Mouse (Mus musculus) MEL-GATA-1-ER (cell line): ENCODE results near the gene Igf1r.

ENCODE experiments used
- DNase-seq: peaks from one replicate; pipeline ENCODE4 v3.0.0-alpha.2; 2012; ENCODE audit warnings: low read depth; ENCODE audit errors: extremely low read depth

Gene Igf1r

DNA sequence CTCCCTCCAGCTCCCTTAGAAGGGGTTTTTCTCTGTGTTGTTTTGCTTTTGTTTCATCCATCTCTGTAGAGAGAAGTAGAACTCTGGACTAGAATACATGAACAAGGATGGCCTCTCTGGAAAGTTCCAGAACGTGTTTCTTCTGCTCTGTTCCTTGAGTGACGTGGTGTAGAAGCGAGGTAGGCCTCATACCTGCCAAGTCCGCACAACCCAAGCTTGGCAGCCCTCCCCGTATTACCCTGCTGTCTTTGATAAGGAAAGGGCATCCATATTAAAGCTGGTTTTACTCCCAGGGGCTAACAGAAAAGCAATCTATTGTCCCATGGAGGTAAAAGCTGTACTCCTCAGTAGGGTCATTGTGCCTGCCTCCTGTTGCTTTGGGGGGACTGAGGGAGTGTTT, 164.9 kb downstream of the Igf1r start:
- no peak for DNase-seq

DNA sequence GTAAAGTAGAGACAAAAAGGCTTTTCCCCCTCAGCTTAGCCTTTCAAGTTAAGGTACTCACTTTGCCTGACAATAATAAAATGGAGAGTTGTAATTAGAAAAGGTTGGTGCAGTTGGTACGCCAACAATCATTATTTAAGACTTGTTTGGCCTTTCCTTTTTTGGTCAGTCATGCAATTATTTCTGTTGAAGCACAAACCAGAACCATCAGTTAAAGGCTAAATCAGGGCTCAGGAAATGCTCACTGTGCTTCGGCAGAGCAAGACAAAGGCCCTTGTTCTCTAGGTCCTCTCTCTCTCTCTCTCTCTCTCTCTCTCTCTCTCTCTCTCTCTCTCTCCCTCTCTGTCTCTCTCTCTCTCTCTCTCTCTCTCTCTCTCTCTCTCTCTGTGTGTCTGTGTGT, 165.4 kb downstream of the Igf1r start:
- no peak for DNase-seq

DNA sequence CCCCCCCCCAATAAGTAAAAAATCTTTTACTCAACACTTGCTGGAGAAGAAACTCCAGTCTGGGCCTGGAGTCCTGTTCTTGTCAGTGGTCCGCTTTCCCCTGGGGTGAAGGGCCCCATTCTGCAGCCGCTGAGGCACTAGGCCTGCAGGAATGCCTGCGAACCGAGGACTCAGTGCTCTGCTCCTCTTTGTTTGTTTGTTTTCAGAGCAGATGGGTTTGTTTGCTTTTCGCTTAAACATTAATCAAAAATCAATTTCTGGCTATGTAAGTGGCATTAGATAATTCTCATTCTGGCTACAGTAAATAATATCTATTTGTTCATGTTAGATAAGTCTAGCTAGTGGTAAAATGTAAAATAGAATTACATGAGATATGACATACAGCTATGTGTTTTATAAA, 167.0 kb downstream of the Igf1r start:
- no peak for DNase-seq

DNA sequence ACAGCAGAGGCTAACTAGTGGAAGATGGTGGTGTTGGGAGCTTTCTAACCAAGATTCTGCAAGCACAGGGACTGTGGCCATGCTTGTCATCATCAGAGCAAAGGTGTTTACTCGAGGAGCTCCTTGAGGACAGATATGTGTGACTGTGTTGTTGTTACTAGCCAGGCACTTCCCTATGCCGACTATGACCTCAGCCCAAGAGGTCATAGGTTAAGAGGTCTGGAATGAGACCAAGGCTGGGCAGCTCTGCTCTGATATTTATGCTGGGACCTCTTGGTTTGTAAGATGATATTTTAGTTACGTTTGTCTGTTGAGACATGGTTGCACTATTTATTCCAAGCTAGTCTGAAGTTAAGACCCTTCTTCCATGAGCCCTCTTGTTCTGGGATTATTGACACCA, 169.8 kb downstream of the Igf1r start:
- DNase-seq, result no peak

DNA sequence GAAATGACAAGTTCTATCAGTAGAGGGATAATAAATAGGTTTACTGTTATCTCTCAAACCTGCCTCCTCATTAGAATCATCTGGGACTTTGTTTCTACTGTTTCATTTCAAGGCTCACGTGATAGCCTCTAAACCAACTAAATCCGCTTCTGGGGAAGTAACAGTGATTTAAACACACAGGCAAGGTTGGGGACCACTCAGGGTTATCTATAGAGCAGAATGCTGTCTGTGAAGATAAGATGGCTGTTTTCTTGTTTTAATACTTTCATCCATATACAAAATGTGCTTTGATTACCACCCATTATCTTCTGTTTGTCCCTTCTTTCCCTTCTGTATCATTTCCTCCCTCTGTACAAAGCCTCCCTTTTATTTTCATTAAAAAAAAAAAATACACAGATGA, 172.7 kb downstream of the Igf1r start:
- no peak for DNase-seq

DNA sequence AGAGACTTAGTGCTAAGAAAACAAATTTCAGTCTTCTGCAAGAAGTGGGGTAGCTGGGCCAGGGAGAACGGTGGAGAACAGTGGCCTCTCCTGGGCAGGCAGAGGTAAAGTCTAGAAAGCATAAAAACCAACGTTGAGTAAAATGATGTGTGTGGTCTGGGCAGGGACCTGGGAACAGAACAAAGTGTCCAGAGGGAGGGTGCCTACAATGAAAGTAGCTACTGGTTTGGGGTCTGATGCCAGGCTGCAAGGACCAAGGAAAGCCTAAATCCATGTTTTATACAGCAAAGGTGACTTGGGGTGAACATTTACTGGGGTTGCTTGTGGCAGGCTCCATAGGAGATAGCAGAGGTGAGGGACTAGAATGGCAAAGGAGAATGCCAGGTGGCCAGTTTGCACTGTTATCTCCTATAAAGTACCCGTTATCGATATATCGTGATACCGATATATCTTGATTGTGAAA, 175.2 kb downstream of the Igf1r start:
- DNase-seq, result peak; percentile 23

DNA sequence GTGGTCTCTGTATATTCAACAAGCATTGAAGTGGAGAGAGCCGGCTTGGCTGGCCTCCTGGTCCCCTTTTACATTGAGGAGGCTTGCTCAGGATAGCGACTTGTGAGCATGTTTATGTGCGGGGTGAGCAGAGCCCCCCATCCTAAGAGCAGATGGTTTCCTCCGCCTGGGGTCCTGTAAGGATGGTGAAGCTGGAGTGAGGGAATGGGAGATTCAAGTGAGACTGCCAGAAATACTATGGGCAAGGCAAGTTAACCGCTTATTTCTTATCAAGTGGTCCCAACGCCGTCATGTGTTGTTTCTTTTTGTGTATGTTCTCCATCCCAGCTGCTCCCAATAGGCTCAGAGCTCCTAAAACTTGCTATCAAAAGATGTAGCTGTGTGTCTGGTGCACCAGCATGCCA, 175.6 kb downstream of the Igf1r start:
- peak; percentile 26 for DNase-seq

DNA sequence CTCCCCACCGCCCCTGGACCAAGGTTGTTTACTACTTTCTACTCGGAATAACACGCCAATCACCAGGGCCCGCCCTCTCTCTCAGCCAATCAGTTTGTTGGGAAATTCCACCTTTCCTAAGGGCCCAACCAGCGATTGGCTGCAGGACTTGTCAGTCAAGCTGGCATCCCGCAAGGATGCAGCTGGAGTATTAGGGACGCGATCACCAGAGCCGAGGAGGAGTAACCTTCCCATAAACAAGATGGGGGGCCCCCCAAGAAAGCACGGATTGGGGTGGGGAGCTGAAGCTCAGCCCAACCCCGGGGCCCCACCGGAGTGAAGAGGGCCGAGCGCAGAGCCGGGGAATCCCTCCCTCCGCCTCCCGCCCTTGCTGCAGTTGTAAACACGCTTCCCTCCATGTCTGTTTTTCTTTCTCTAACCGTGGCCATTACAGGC, 176.5 kb downstream of the Igf1r start:
- peak; percentile 94 for DNase-seq

DNA sequence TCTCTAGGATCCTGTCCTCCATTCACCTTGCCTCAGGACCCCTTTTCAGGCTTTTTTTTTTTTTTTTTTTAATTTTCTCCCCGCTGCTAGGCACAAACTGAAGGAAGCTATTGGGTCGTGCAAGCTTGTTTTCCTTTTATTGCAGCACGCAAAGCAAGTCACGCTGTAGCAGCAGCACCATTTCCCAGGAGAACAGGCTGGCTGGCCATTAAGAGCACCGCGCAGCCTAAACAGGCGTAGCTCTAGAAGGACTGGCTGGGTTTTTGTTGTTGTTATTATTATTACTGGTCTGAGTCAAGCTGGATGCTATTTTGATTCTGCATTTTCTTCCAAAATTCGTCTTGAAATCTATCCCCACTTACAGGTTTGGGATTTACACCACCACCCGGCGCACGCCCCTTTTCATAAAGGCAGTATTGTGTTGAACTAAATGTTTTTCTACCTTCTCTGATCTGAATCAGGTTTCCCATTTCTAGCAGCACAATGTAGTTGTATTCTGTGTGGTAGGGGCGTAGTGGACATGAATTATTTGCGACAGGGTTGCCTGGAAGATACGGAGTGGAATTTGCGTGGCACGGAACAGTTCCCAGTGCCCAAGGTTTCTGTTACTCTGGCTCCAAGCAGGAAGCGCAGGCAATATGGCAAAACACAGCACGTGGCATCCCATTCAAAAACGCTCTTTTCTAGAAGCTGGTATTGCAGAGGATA, 177.1 kb downstream of the Igf1r start:
- DNase-seq, result peak; percentile 33

DNA sequence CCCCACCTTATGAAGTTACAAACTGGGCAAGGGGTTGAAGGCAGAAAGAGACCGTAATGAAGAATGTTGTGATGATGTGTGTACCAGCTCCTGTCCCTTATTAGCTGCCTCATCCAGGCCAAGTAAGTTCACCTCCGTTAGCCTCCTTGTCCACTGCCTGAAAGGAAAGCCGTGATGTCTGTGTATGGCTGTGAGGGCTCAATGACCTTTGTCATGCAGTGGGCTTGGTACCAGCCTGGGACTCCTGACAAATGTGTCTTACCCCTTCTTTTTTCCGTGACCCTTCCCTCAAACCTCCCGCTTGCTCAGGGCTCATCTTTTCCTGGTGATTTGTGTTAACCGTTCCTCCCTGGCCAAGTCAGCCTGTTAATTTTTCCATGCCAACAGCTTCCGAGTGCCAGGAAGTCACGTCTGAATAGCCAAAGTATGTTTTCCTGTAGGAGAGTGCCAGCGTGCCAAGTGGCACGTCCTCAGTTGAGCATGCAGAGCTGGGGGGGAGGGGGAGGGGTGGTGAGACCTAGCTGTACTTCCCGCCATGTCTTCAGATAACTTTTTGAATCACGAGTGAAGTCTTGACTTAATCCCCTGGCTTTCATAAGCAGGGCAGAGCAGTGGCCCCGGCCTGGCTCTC, 178.4 kb downstream of the Igf1r start:
- DNase-seq, result no peak

DNA sequence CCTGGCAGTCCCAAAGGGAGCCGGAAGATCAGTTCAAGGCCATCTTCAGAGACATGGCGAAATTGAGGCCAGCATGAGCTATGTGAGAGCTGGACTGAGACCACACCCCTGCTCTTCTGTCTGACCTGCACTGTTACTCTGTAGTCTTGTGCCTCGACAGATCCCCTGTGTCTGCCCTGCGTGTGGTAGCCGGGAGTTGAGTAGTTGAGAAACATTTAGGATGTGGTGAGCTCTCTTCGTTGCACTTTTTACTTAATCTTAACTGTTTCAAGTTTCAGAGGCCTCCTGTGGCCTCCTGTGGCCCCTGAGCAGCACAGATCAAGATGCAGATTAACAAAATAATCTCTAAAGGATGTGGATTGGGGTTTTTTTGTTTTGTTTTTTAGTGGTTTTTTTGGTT, 181.1 kb downstream of the Igf1r start:
- DNase-seq, result no peak

DNA sequence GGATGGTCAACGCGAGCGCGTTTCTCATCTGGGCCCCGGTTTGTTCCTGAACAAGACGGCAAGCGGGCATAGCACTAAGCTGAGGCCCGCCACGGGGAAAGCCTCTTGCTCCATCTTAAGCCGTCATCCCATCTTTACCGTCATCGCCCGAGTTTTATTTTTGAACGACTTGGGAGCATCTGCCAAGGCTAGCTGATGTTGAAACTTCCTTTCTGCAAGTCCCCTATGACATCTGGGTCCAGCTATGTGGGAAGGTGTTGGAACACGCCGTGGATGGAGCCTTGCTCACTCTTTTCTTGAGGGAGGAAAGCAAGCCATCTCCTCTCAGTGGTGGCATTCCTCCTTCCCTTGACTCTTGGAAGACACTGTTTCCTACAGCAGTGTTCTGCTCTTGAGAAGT, 182.3 kb downstream of the Igf1r start:
- DNase-seq, result no peak

DNA sequence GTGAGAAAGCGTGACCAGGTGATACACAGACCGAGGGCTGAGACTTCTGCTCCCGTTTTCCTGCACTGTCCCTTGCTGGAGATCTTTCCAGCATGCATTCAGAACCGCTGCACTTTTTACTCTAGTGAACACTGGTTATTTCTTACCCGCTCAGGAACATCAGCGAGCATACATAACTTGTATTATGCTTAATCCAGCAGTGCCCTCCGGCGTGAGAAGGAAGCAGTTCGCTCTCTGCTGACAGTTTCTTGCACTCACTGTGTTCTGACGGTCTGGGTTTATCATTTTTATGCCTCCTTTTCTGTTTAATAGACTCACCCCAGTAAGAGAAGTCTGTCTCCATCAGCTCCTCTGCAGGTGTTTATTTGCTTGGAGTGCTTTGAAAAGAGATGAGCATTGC, 183.4 kb downstream of the Igf1r start:
- DNase-seq, result no peak

DNA sequence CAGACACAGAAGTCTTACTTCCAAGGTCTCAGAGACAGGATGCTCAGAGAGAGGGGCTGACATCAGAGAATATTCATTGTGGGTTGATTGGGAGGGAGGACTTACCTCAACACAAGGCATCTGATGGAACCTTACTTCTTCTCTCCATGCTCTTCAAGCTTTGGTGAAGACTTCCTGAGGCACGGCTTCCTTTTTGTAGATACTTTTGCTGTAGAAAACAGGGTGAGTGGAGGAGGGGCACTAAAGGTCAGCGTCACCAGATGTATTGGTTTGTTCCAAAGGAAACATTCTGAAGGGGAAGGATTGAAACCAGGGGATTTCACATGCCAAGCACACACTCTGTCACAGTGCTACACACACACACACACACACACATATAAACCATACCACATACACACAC, 186.8 kb downstream of the Igf1r start:
- DNase-seq, result no peak

DNA sequence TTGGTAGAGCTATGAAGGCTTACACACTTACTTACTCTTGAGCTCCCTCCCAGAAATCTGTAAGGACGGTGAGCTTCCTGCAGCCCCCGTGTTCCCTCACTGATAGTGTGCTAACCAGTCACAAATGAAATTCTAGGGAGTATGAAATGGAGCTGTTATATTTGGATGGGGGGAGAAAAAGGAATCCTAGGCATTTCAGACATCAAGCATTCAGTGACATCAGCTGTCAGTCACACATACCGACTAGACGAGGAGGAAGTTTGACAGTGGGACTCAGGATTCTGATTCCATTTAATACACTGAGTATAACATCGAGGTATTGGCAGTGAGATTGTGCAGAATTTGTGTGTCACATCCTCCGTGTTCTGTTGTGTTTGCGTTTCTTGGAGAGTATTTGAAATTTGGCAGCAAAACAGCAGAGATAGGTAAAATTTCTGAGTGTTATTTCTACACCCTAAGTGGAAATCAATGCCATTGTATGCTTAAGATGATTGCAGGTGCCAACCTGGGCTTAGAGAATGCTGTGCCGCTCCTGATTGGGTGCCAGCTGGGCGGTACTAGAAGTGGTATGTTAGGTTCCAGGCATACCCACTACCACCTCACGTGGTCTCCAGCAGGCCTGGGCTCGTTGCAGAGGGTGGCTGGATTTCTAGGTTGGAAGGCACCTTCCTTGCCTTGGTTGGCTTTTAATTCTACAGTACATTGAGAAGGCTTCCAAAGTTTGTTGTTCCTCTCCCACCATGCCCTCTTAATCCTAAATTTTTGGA, 187.6 kb downstream of the Igf1r start:
- no peak for DNase-seq

DNA sequence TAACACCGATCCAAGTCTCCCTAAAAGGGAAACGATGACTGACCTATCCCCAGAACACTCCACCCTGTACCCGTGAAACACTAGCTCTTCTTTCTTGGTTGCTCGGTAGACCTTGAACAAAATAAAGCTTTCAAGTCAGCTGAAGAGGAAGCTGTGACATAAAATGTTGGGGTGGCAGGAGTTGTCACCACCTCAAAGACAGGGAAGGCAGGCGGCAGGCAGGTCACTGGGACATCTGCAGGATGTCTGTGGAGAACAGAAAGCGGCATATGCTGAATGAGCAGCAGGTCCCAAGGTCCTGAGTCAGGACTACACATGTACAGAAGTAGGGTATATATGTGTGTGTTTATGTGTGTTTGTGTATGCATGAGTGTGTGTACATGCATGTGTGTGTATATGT, 191.6 kb downstream of the Igf1r start:
- no peak for DNase-seq

DNA sequence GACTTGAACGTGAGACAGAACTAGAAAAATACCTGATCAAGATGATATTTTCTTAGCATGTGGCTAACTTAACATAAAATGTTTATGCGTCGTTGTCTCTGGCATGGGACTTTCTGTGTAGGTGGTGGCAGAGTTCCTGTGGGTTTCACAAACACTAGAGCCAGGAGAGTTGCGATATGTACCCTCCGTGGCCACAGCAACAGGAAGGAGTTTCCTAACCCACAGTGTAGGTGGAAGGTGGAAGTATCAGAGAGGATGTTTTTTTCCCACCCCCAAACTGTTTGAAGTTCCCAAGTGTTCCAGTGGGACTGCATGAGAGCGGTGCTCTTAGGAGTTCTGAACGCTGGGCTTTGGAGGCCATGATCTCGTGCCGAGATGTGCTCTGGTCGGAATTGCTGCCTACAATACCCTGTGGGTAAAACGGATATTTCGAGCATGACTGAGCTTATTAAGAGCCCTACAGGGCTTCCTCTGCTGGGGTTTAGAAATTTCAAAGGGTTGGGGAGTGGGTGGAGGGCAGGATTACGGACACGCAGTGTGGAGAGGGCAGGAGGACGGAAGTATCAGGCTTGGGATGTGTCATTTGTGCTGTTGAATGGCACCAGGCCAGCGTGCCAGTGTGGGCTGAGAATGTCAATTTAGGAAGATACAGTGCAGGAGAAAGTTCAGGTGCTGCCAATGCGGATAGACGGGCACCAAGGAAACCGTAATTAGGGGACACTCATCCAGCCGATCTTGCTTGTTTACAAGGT, 195.8 kb downstream of the Igf1r start:
- no peak for DNase-seq

DNA sequence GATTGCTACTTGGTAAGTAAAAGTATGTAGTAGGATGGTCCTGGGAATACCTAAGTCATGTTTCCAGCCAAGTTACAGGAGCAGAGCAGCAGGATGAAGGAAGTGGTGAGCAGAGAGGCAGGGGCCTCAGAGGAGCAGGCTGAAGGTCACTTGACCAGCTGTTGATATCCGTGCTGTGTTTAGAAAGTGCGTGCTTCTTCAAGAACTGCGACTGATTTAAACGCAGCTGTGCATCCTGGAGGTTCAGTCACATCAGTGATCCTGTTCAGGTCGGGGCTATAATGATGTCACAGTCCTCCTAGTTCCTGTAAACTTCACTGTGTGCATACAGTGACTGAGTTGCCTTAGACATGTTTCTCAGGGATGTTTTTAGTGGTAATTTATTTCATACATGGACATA, 199.3 kb downstream of the Igf1r start:
- no peak for DNase-seq

DNA sequence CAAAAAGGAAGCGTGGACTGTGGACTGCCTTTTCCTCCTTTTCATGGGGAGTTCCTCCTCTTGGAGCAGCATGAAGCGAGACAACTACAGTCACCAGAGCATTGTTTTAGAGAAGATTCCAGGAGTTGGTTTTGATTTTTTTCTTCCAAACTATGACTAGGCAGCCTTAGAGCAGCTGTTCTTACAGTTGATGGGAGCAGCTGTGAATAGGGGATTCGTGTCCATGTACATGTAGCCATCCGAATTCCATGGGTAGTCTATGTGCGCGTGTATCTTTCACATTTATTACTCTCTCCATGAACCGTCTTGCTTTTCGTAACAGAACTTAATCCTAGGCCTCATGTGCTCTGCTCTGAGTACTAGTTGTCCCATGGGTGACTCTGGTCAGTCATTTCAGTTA, 199.8 kb downstream of the Igf1r start:
- DNase-seq, result no peak

DNA sequence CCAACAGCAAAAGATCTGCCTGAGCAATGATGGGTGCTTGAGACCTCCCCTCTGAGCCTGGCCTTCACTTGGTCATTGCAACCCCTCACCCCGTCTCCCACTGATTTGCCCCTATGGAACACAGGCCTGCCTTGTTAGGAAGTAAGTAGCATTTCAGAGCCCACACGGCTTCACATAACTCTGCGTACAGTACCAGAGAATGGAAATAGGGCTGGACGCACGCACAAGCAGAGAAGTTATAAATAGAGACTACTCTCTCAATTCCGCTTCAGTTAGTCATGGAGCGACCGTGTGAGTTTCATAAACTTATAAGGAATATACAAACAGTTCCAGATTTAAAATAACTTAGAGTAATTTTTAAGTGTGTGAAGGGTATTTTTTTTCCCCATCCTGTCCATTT, 200.6 kb downstream of the Igf1r start:
- DNase-seq, result no peak

DNA sequence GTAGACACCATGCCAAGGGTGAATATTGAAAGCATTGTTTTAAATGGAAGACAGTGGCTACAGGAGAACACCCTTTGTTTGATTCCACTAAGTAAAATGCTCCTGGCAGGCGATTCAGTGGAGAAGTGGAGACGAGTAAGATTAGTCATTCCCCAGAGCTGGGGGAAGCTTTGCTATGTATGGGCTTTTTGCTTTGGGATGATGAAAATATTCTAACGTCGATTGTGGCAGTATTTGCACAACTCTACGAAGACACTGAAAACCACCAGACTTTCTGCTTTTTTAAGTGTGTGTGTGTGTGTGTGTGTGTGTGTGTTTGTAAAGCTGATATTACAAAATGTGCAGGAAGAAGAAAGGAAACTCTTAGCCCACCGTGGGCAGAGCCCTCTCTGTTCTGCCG, 202.0 kb downstream of the Igf1r start:
- DNase-seq, result no peak
